Mouse (Mus musculus): ENCODE measurements around the gene Vsig1. TPM values are rescaled to one million over a fixed set of nuclear protein-coding genes. Genes with fewer than 3 reads are reported as not detected.

Vsig1 gene
- total RNA-seq, 2 experiments from 2014 or later, result not detected

Other genes with a start within 250 kb of the Vsig1 start
- 10 to 100 TPM; 29.4 to 29.8 TPM for gene Mid2, start 243.0 kb upstream of the Vsig1 start, total RNA-seq (2021)
- gene Tex13b, start 94.2 kb upstream of the Vsig1 start, total RNA-seq (2021), result not detected
- 10 to 100 TPM; 22.9 to 23.6 TPM for gene Psmd10, start 49.1 kb downstream of the Vsig1 start, total RNA-seq (2021)
- gene Atg4a, start 49.3 kb downstream of the Vsig1 start, total RNA-seq (2021), result 1 to 10 TPM; 6.8 to 7.4 TPM